Mouse (Mus musculus) forebrain, embryonic 10.5 days (tissue): Measurements from ENCODE around the gene Tas2r119. TPM values are rescaled to one million over a fixed set of nuclear protein-coding genes. Genes with fewer than 3 reads are reported as not detected.
A peak's percentile ranks its signal among the peaks of the same experiment; 100 is the strongest.

Experiments used
- DNase-seq: peaks from one replicate; pipeline ENCODE4 v3.0.0-alpha.2; 2017; ENCODE audit warnings: low spot score; ENCODE audit errors: extremely low spot score
- H3K27ac ChIP-seq: fragments of 300-500 bp; sonication (generic); 2 replicates; pipeline ENCODE4 v1.5.1; 2016; ENCODE audit warnings: mild to moderate bottlenecking
- H3K27me3 ChIP-seq: fragments of 300-500 bp; sonication (generic); 2 replicates; pipeline ENCODE4 v1.6.1; 2016; ENCODE audit warnings: mild to moderate bottlenecking; ENCODE audit not compliant: poor library complexity, severe bottlenecking
- H3K36me3 ChIP-seq: fragments of 300-500 bp; sonication (generic); replicated peaks from 2 replicates; pipeline ENCODE4 v1.6.1; 2016; ENCODE audit warnings: mild to moderate bottlenecking, moderate library complexity
- H3K4me1 ChIP-seq: fragments of 300-500 bp; sonication (generic); 2 replicates; pipeline ENCODE4 v1.6.1; 2016
- H3K4me3 ChIP-seq: fragments of 300-500 bp; sonication (generic); 2 replicates; pipeline ENCODE4 v1.5.1; 2016; ENCODE audit warnings: mild to moderate bottlenecking, moderate library complexity
- H3K9me3 ChIP-seq: fragments of 300-500 bp; sonication (generic); 2 replicates; pipeline ENCODE4 v1.6.1; 2016; ENCODE audit warnings: mild to moderate bottlenecking, moderate library complexity
- WGBS: fragments of 180-500 bp; shearing (Covaris S2); methylation state at CpG from one replicate; pipeline ENCODE4 v1.1.7; 2016; 5-methylcytosine and 5-hydroxymethylcytosine counted together
- polyA plus RNA-seq: library from polyadenylated mRNA; unstranded; fragments of >200 nt; fragmentation: Nextera tagmentation; extraction: Ambion mirVana; gene quantifications from 2 replicates; pipeline ENCODE4 v1.2.1, GENCODE M21; 2016

Gene Tas2r119
- not detected in 2 replicates for polyA plus RNA-seq

DNA sequence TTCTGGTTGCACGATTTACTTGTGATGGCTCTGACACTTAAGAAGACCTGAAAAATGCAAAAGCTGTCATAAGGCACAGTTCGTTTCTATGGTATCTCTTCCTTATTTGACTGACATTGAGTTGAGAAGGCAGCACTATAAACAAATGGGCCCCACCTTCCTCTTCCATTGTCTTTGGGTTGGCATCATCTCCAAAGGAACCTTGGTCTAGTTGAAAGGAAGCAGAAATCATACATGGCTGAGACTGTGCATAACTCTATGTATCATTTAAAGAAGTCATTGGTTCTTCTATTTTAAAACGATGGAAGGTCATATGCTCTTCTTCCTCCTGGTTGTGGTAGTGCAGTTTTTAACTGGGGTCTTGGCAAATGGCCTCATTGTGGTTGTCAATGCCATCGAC lies at the start of gene Tas2r119:
Gene Tas2r119 (plus strand): TSS at position 301 of the 400 bp plus-strand sequence.
- WGBS = 90% methylated on average over 4 of the region's 4 CpGs
- Histone ChIP-seq H3K27ac (no peak within 1 kb of the TSS), H3K27me3 (no peaks in the 10 kb centered on the region), H3K9me3 (no peaks in the 10 kb centered on the region), H3K4me3 (no peak within 1 kb of the TSS), H3K36me3 (no peaks in the 10 kb centered on the region), H3K4me1 (peaks cover 13% of the 10 kb centered on the region)
- no peak for DNase-seq

DNA sequence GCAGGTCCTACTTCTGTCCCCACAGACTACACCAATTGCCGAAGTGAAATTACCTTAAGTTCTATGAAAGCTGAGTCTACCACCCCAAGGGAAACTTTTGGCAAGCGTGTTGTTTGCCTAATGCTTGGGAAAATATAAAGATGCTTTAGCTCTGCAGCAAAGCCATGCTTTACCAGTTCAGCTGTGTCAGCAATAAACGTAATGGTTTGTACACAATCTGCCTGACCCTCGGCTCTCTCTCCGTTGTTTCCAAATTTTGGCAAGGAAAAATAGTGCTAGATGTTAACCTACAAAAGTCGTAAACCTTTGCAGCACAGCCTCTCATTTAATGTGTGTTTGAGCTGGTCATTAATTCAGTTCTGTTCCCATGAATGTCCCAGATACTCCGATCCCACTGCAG lies 44.8 kb upstream of the Tas2r119 start:
- DNase-seq = no peak
- H3K4me3 ChIP-seq = no peak overlapping the region
- 91% methylated on average over 7 of the region's 7 CpGs for WGBS
- H3K27me3 ChIP-seq = no peaks in the 10 kb centered on the region
- H3K4me1 ChIP-seq = peaks cover 5% of the 10 kb centered on the region
- no peaks in the 10 kb centered on the region for H3K36me3 ChIP-seq
- no peak overlapping the region for H3K27ac ChIP-seq
- no peaks in the 10 kb centered on the region for H3K9me3 ChIP-seq

DNA sequence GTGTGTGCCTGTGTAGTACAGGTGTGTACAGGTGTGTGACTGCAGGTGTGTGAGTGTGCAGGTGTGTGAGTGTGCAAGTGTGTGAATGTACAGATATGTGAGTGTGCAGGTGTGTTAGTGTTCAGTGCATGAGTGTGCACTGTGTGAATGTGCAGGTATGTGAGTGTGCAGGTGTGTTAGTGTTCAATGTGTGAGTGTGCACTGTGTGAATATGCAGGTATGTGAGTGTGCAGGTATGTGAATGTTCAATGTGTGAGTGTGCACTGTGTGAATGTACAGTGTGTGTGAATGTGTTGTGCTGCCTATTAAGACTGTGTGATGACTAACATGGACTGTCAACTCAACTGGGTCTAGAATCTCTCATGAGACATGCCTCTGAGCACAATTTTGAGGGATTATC lies 35.4 kb upstream of the Tas2r119 start:
- H3K27ac ChIP-seq = no peak overlapping the region
- no peaks in the 10 kb centered on the region for H3K36me3 ChIP-seq
- no peaks in the 10 kb centered on the region for H3K9me3 ChIP-seq
- no peak for DNase-seq
- no peak overlapping the region for H3K4me3 ChIP-seq
- H3K4me1 ChIP-seq = no peaks in the 10 kb centered on the region
- H3K27me3 ChIP-seq = no peaks in the 10 kb centered on the region

DNA sequence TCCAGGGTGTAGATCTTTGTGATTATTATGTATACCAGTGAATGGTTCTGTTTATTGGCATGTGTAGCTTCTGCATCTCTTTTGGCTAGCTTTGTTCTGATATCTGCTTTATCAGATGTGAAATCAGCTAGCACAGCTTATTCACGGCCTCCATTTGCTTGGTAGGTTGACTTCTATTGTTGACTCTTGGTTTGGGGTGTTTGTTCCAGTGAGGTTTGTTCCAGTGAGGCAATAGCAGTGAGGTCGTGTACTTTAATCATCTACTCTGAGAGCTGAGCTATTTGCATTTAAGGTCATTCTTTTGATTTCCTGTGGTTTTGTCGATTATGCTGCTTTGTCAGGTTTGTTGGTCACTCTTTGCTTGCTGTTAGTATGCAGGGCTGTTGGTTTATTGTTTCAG lies 32.8 kb upstream of the Tas2r119 start:
- H3K9me3 ChIP-seq = no peaks in the 10 kb centered on the region
- H3K4me3 ChIP-seq = no peak overlapping the region
- no peaks in the 10 kb centered on the region for H3K27me3 ChIP-seq
- H3K36me3 ChIP-seq = no peaks in the 10 kb centered on the region
- H3K4me1 ChIP-seq = no peaks in the 10 kb centered on the region
- no peak for DNase-seq
- 76% methylated on average over 3 of the region's 3 CpGs for WGBS
- H3K27ac ChIP-seq = no peak overlapping the region

DNA sequence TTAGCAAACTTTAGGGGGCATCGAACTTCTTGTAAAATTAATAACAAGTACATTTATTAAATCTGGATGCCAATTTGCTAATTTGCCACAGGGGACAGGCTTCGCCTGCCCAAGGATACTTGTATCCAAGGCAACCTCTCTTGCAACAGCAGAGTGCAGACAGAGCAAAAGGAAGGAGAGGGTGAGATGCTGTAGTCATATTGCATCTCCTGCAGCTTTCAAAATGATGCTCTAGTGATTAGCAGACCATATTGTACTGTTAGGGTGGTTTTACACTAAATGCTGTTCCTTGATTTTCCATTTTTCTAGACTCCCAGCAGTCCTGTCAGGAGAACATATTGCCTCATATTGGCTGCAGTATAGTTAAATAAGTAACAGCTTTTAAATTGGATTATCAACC lies 23.7 kb upstream of the Tas2r119 start:
- DNase-seq = no peak
- H3K36me3 ChIP-seq = no peaks in the 10 kb centered on the region
- H3K27me3 ChIP-seq = peaks cover 8% of the 10 kb centered on the region; the same call in 1 of the 2 replicates
- peaks cover 12% of the 10 kb centered on the region for H3K4me1 ChIP-seq
- no peaks in the 10 kb centered on the region for H3K9me3 ChIP-seq
- no peak overlapping the region for H3K4me3 ChIP-seq
- 79% methylated on average over 2 of the region's 2 CpGs for WGBS
- H3K27ac ChIP-seq = no peak overlapping the region

DNA sequence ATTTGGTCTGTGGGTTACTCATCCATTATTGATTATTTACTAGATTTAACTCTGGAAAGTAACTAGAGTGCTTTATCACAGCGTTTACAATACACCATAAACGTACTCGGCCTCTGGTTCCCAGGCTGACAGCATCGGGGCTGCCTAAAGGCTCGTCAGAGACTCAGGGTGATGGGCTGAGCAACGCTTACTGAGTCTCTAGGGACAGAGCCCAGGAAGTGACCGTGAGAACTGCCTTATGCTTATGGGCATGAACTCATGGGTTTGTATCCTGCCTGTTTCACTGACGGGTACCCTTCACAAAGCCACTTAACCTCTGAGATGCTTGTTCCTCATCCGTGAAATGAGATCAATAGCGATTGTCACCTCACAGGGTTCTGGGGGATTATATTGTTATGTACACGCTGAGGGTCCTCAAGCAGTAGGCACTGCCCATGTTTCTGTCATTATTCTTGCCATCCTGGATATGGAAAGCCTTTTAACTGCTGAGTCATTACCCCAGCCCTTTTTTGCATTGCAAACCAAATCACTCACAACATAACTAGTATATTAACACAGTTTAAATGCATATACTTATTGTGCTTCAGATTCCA lies 23.1 kb upstream of the Tas2r119 start:
- Histone ChIP-seq H3K36me3 (no peaks in the 10 kb centered on the region), H3K4me3 (no peak overlapping the region), H3K4me1 (peaks cover 12% of the 10 kb centered on the region), H3K9me3 (no peaks in the 10 kb centered on the region), H3K27me3 (peaks cover 8% of the 10 kb centered on the region; the same call in 1 of the 2 replicates), H3K27ac (no peak overlapping the region)
- WGBS = 73% methylated on average over 11 of the region's 11 CpGs
- no peak for DNase-seq

DNA sequence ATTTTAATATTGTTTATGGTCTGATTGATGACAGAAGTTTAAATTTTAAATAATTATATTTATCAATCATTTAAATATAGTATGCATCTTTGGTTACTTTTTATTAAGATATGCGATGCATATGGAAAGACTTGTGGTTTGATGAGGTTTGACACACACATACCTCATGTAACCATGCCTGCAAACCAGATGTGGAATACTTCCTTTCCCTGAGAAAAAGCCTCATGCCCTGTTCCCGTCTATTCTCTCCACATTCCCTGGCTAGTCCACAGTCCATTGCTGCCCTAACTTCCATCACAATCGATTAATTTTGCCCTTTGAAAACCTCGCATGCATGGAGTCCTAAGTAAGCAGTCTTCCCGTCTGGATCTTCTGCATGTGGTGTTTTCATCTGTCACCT lies 21.0 kb upstream of the Tas2r119 start:
- peaks cover 8% of the 10 kb centered on the region; the same call in 1 of the 2 replicates for H3K27me3 ChIP-seq
- H3K4me1 ChIP-seq = peaks cover 12% of the 10 kb centered on the region
- 78% methylated on average over 5 of the region's 5 CpGs for WGBS
- no peaks in the 10 kb centered on the region for H3K9me3 ChIP-seq
- H3K4me3 ChIP-seq = no peak overlapping the region
- H3K27ac ChIP-seq = no peak overlapping the region
- no peak for DNase-seq
- no peaks in the 10 kb centered on the region for H3K36me3 ChIP-seq

DNA sequence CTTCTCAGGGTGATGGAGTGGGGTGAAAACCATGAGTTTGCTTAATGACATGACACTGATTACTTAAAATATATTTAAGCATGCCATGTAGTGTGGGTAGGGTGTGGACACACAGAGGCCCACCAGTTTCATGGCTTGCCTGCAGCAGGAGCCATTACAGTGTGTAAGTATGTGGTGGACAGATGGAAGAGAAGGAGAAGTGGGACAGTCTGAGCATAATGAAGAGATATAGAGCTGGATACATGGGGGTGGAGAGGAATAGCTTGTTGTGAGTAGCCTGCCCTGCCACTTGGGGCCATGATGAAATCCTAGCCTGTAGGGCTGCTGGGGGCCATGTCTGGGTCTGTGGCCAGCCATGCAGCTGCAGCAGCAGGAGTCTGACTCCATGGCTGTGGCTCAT lies 16.8 kb upstream of the Tas2r119 start:
- DNase-seq = no peak
- Histone ChIP-seq H3K9me3 (no peaks in the 10 kb centered on the region), H3K36me3 (no peaks in the 10 kb centered on the region), H3K27me3 (peaks cover 3% of the 10 kb centered on the region; the same call in 1 of the 2 replicates), H3K4me1 (peaks cover 7% of the 10 kb centered on the region), H3K27ac (no peak overlapping the region), H3K4me3 (no peak overlapping the region)

DNA sequence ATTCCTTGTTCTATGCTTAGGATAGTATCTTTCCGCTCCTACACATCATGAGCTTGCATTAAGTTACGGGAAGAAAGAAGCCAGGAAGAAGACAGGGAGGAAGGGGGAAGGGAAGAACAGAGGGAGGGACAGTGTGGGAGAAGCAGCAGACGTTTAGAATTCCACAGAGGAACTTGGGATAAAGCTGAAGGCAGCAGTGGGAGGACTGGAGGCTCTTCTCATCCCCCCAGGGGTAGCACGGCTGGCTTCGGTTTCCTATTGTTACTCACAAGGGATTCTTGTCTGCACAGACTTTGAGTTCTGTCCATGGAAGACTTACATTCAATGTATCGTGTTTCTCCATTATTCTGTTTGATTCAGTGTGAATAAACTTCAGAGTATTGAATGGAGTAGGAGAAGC lies 5.3 kb upstream of the Tas2r119 start:
- H3K4me1 ChIP-seq = peaks cover 20% of the 10 kb centered on the region
- H3K36me3 ChIP-seq = no peaks in the 10 kb centered on the region
- H3K27me3 ChIP-seq = no peaks in the 10 kb centered on the region
- WGBS = 47% methylated on average over 6 of the region's 6 CpGs
- H3K9me3 ChIP-seq = no peaks in the 10 kb centered on the region
- no peak for DNase-seq
- H3K27ac ChIP-seq = peak overlapping the region; percentile 53; the same call in 1 of the 2 replicates
- H3K4me3 ChIP-seq = no peak overlapping the region

DNA sequence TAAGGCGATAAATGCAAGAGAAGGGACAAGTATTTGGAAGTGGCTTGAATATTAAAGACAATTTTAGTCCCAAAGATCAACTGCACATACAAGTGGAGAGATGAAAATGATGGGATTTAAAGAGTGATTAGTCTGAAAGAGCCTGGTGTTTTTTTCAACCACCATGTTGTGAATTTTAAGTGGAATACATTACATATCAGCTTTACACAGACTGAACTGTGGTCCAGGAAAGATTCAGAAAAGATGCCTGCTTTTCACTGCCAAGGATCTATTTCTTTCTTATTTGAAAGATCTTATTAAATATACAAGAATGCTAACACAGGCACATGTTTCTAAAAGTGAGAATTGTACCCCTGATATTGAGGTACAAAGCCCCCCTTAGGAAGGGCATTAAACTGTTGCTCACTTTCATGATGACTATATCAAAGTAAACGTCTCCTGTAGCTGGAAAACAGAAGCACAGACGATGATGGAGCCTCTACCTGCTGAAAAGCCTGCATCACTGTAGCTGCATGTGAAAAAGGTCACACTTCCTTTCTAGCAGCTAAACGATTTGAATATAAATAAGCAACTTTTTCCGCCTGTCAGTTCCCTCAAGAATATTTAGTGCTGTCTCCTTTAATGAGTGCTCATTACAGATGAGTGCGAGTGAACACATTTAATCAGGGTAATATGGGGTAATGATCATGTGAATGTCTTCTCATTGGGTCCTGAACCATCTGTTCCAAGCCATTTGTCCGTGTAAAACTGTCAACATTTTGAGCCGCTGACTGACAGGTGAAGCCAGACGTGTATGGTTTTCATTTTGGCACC lies 4.7 kb upstream of the Tas2r119 start:
- Histone ChIP-seq H3K27ac (peak overlapping the region; percentile 53; the same call in 1 of the 2 replicates), H3K27me3 (no peaks in the 10 kb centered on the region), H3K9me3 (no peaks in the 10 kb centered on the region), H3K4me3 (no peak overlapping the region), H3K4me1 (peaks cover 20% of the 10 kb centered on the region), H3K36me3 (no peaks in the 10 kb centered on the region)
- no peak for DNase-seq
- 70% methylated on average over 9 of the region's 9 CpGs for WGBS

DNA sequence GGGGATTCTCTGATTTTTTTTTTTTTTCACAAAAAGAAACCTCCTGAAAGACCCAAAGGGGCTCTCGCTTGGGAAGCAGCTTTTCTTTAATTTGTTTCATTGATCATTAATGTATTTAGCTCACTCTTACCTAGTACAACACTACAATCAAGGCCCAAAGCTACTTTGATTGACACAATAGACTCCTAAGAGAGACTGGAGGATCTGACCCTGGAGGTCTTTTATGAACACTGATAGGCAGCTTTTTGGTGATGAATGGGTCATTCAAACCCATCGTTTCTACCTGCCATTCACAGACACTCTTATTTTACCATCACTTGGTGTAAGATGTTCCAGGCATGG lies 4.1 kb upstream of the Tas2r119 start:
- Histone ChIP-seq H3K4me3 (no peak overlapping the region), H3K27ac (no peak overlapping the region), H3K27me3 (no peaks in the 10 kb centered on the region), H3K9me3 (no peaks in the 10 kb centered on the region), H3K36me3 (no peaks in the 10 kb centered on the region), H3K4me1 (peaks cover 20% of the 10 kb centered on the region)
- DNase-seq = no peak
- WGBS = 66% methylated on average over 2 of the region's 2 CpGs

DNA sequence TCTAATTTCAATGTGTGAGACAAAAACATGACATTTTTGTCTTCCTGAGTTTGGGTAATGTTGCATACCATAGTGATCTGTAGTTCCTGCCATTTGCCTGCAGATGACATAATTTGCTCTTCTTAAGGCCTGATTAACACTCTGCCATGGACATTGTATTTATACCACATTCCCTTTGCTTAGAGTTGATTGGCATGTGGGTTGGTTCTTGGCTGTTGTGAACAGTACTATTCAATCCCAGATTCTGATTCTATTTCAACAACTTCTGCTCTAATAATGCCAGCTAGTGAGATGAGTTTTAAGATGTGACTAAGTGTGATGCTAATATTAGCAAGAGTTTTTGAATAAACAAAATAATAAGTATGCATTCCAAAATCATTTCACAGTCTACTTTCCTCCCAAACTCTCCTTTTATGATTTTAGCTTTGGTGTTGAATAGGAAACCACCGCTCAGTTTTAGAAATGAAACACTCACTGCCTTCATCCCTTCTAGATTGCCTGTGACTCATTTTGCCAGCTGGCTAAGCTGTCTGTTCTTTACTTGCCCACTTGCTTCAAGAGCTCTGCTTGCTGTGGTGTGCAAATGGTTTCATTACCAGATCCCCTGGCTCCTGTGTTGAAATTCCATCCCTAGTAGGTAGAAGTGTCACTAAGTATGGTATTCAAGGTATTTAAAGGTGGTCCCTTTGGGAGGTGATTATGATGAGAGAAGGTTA lies 3.1 kb downstream of the Tas2r119 start:
- no peaks in the 10 kb centered on the region for H3K9me3 ChIP-seq
- no peak for DNase-seq
- 95% methylated on average over 1 of the region's 1 CpGs for WGBS

DNA sequence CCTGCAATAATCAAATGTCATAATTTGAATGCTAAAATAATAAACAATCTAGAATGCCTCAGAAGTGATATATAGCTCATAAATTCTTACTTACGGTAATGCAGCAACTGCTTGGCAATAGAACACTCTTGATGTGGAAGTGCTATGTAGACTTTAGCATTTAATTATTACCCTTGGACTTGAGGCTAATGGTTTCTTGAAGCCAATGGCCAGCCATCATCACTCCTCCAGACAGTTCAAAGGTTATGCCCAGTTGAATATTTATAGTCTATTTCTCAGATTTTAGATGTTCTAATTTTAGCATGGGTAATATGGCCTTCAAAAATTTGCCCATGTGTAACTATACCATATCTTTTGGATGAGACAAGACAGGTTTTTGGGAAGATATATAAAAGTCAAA lies 4.9 kb downstream of the Tas2r119 start:
- no peak overlapping the region for H3K27ac ChIP-seq
- no peak overlapping the region for H3K4me3 ChIP-seq
- no peak for DNase-seq
- no peaks in the 10 kb centered on the region for H3K36me3 ChIP-seq
- 98% methylated on average over 1 of the region's 1 CpGs for WGBS
- H3K4me1 ChIP-seq = no peaks in the 10 kb centered on the region
- no peaks in the 10 kb centered on the region for H3K27me3 ChIP-seq
- no peaks in the 10 kb centered on the region for H3K9me3 ChIP-seq

More for the DNA sequence above, 3.1 kb downstream of the Tas2r119 start:
- no peaks in the 10 kb centered on the region for H3K36me3 ChIP-seq
- H3K27me3 ChIP-seq = no peaks in the 10 kb centered on the region
- no peaks in the 10 kb centered on the region for H3K4me1 ChIP-seq
- no peak overlapping the region for H3K4me3 ChIP-seq
- no peak overlapping the region for H3K27ac ChIP-seq
